Mouse (Mus musculus): Measurements from ENCODE around the gene Hdac8. TPM values are rescaled to one million over a fixed set of nuclear protein-coding genes. Genes with fewer than 3 reads are reported as not detected.

Hdac8 gene
- polyA plus RNA-seq (2015; fragmentation: Nextera tagmentation; extraction: Ambion mirVana) = 9.9 and 11.5 TPM in 2 replicates

GRCm38 (mm10) chrX:102504644-102505481, at the start of gene Hdac8:
Gene Hdac8 (minus strand): TSS chrX:102505359.
- ATAC-seq (replicated peaks; ENCODE audit: low FRiP score, low read depth) (peak; percentile 79), DNase-seq (ENCODE audit: low spot score) (peak; percentile 77)
- no peaks in the 10 kb centered on the region for H3K4me1 ChIP-seq (replicated peaks; ENCODE audit: insufficient read depth, low read length)
- no peak for TF ChIP-seq CTCF (IDR thresholded peaks at IDR 0.05; ENCODE audit: low read depth)
- 24% methylated on average over 26 of the region's 27 CpGs for WGBS
- H3K36me3 ChIP-seq (ENCODE audit: insufficient read depth, low read length) = no peaks in the 10 kb centered on the region
- H3K4me3 ChIP-seq (replicated peaks; ENCODE audit: low read depth, low read length) = peak within 1 kb of the TSS; percentile 51
- peak within 1 kb of the TSS; percentile 60 for H3K4me2 ChIP-seq (ENCODE audit: low read length)
- H3K9me3 ChIP-seq (replicated peaks; ENCODE audit: low read length) = no peaks in the 10 kb centered on the region
- no peaks in the 10 kb centered on the region for H3K27me3 ChIP-seq (ENCODE audit: insufficient read depth, low read length)
- H3K9ac ChIP-seq (ENCODE audit: low read depth, low read length) = peak within 1 kb of the TSS; percentile 40; the same call in 1 of the 2 replicates
- peak within 1 kb of the TSS; percentile 47; the same call in 1 of the 2 replicates for H3K27ac ChIP-seq

DNA sequence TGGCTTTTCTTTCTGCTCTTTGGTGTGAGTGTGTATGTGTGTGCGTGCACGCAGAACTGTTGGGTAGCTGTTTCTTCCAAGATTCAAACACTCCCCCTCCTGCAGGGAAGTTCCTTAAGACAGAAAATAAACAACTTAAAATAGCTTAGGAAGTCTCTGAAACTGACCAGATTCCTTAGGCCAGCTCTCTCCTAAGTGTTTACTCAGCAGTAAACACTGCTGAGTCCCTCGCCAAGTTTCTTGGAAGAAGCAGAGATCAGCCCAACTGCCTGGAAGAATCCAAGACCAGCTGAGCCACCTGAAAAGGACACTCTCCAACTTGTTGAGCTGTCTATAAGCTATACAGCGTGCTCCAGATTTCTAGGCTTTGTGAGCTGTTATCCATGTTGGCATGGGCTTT, 4.0 kb upstream of the Hdac8 start:
- no peak overlapping the region for H3K4me2 ChIP-seq (ENCODE audit: low read length)
- H3K9me3 ChIP-seq (replicated peaks; ENCODE audit: low read length) = no peaks in the 10 kb centered on the region
- WGBS = 63% methylated on average over 4 of the region's 4 CpGs
- H3K27ac ChIP-seq = no peak overlapping the region
- no peaks in the 10 kb centered on the region for H3K36me3 ChIP-seq (ENCODE audit: insufficient read depth, low read length)
- peak; percentile 18 for DNase-seq (ENCODE audit: low spot score)
- ATAC-seq (replicated peaks; ENCODE audit: low FRiP score, low read depth) = no peak
- no peak overlapping the region for H3K4me3 ChIP-seq (replicated peaks; ENCODE audit: low read depth, low read length)
- TF ChIP-seq CTCF (IDR thresholded peaks at IDR 0.05; ENCODE audit: low read depth) = no peak
- no peaks in the 10 kb centered on the region for H3K4me1 ChIP-seq (replicated peaks; ENCODE audit: insufficient read depth, low read length)
- H3K9ac ChIP-seq (ENCODE audit: low read depth, low read length) = no peak overlapping the region
- H3K27me3 ChIP-seq (ENCODE audit: insufficient read depth, low read length) = no peaks in the 10 kb centered on the region

- no peak for DNase-seq (ENCODE audit: low spot score)
- Histone ChIP-seq H3K4me2 (ENCODE audit: low read length) (peak overlapping the region; percentile 60), H3K9me3 (replicated peaks; ENCODE audit: low read length) (no peaks in the 10 kb centered on the region), H3K36me3 (ENCODE audit: insufficient read depth, low read length) (no peaks in the 10 kb centered on the region), H3K4me1 (replicated peaks; ENCODE audit: insufficient read depth, low read length) (no peaks in the 10 kb centered on the region), H3K27me3 (ENCODE audit: insufficient read depth, low read length) (no peaks in the 10 kb centered on the region), H3K4me3 (replicated peaks; ENCODE audit: low read depth, low read length) (peak overlapping the region; percentile 51), H3K27ac (no peak overlapping the region), H3K9ac (ENCODE audit: low read depth, low read length) (0 out of 2 replicates have a peak overlapping the region, but pooled peaks have one; percentile 40)
- TF ChIP-seq CTCF (IDR thresholded peaks at IDR 0.05; ENCODE audit: low read depth) = no peak
- 31% methylated on average over 10 of the region's 10 CpGs for WGBS
- no peak for ATAC-seq (replicated peaks; ENCODE audit: low FRiP score, low read depth)
Measured at GRCm38 (mm10) chrX:102504179-102504578, 980 bp downstream of the Hdac8 start.

DNA sequence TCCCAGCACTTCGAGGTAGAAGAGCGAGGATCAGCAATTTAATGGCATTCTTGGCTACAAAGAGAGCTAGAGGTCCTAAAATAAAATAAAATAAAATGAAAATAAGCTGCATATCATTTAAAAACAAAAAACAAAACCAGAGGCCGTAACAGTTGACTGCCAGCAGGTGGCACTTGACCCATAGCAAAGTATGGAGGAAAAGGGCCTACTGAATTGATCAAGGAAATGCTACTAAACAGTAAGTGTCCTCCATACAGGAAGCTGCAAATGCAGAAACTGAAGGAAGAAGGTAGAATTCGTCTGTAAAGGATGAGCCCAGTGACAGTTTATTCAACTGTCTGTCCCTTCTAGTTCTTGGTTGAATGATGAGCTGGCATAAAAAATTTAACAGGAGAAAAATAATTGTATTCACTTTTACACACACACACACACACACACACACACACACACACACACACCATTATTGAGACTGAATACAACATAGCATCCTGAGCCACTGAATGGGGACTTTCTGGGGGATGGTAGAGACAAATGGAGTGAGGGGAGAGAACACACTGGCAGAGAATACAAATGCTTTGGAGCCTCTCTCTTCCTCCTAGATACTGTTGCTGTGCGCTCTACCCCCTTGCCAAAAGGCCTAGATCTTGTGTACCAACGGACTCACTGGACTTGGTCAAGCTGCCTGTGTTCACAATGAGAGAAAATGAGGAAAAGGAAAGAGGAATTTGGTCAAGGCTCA, 11.0 kb downstream of the Hdac8 start:
- Histone ChIP-seq H3K4me3 (replicated peaks; ENCODE audit: low read depth, low read length) (no peak overlapping the region), H3K27ac (no peak overlapping the region), H3K9ac (ENCODE audit: low read depth, low read length) (no peak overlapping the region), H3K4me2 (ENCODE audit: low read length) (no peak overlapping the region), H3K27me3 (ENCODE audit: insufficient read depth, low read length) (no peaks in the 10 kb centered on the region), H3K9me3 (replicated peaks; ENCODE audit: low read length) (no peaks in the 10 kb centered on the region), H3K36me3 (ENCODE audit: insufficient read depth, low read length) (no peaks in the 10 kb centered on the region), H3K4me1 (replicated peaks; ENCODE audit: insufficient read depth, low read length) (no peaks in the 10 kb centered on the region)
- WGBS = 72% methylated on average over 6 of the region's 6 CpGs
- DNase-seq (ENCODE audit: low spot score) = peak; percentile 42
- no peak for ATAC-seq (replicated peaks; ENCODE audit: low FRiP score, low read depth)
- TF ChIP-seq CTCF (IDR thresholded peaks at IDR 0.05; ENCODE audit: low read depth) = peak; percentile 66

- no peak overlapping the region for H3K4me3 ChIP-seq (replicated peaks; ENCODE audit: low read depth, low read length)
Measured at GRCm38 (mm10) chrX:102485575-102485974, 19.6 kb downstream of the Hdac8 start.

DNA sequence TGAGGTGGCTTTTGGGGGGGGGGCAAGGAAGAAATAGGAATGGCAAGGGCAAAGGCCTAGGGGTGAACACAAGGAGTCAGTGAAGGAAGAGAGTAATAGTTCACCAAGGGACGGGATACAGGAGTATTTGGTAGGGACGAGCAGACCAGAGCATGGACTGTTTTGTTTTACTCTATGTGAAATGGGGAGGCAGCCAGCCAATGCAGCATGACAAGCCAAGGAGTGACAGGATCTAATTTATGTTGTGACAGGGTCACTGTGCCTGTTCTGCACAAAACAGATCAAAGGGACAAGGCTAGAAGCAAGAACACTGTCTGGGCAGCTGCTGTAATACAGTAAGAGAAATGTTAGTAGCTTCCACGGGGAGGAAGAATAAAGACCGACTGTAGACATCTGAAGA, 25.5 kb downstream of the Hdac8 start:
- no peak overlapping the region for H3K9ac ChIP-seq (ENCODE audit: low read depth, low read length)
- H3K27me3 ChIP-seq (ENCODE audit: insufficient read depth, low read length) = no peaks in the 10 kb centered on the region
- H3K4me3 ChIP-seq (replicated peaks; ENCODE audit: low read depth, low read length) = no peak overlapping the region
- WGBS = 52% methylated on average over 4 of the region's 4 CpGs
- H3K9me3 ChIP-seq (replicated peaks; ENCODE audit: low read length) = no peaks in the 10 kb centered on the region
- H3K4me2 ChIP-seq (ENCODE audit: low read length) = no peak overlapping the region
- H3K36me3 ChIP-seq (ENCODE audit: insufficient read depth, low read length) = no peaks in the 10 kb centered on the region
- H3K27ac ChIP-seq = no peak overlapping the region
- H3K4me1 ChIP-seq (replicated peaks; ENCODE audit: insufficient read depth, low read length) = no peaks in the 10 kb centered on the region
- peak; percentile 0 for DNase-seq (ENCODE audit: low spot score)
- TF ChIP-seq CTCF (IDR thresholded peaks at IDR 0.05; ENCODE audit: low read depth) = no peak
- no peak for ATAC-seq (replicated peaks; ENCODE audit: low FRiP score, low read depth)

More at GRCm38 (mm10) chrX:102485575-102485974, 19.6 kb downstream of the Hdac8 start:
- 80% methylated on average over 7 of the region's 7 CpGs for WGBS
- no peaks in the 10 kb centered on the region for H3K4me1 ChIP-seq (replicated peaks; ENCODE audit: insufficient read depth, low read length)
- no peak overlapping the region for H3K9ac ChIP-seq (ENCODE audit: low read depth, low read length)
- no peak overlapping the region for H3K27ac ChIP-seq
- H3K27me3 ChIP-seq (ENCODE audit: insufficient read depth, low read length) = no peaks in the 10 kb centered on the region
- TF ChIP-seq CTCF (IDR thresholded peaks at IDR 0.05; ENCODE audit: low read depth) = no peak
- H3K9me3 ChIP-seq (replicated peaks; ENCODE audit: low read length) = no peaks in the 10 kb centered on the region
- H3K4me2 ChIP-seq (ENCODE audit: low read length) = no peak overlapping the region
- no peak for DNase-seq (ENCODE audit: low spot score)
- H3K36me3 ChIP-seq (ENCODE audit: insufficient read depth, low read length) = no peaks in the 10 kb centered on the region
- ATAC-seq (replicated peaks; ENCODE audit: low FRiP score, low read depth) = no peak

Measured in kidney, postnatal 0 days (tissue).